Mouse (Mus musculus) natural killer cell, adult 2 months (primary cell): ENCODE results near the gene Ube2i.
"Not testable (repeated sequence)": the region's sequence is repeated elsewhere in the genome, so short reads cannot be mapped to it uniquely, and the experiment has no call there.

Experiments
- DNase-seq, 2 experiments: peaks; one replicate each; pipeline ENCODE4 v3.0.0; 2022; ENCODE audit warnings: low spot score in 2 of 2

Ube2i gene

DNA sequence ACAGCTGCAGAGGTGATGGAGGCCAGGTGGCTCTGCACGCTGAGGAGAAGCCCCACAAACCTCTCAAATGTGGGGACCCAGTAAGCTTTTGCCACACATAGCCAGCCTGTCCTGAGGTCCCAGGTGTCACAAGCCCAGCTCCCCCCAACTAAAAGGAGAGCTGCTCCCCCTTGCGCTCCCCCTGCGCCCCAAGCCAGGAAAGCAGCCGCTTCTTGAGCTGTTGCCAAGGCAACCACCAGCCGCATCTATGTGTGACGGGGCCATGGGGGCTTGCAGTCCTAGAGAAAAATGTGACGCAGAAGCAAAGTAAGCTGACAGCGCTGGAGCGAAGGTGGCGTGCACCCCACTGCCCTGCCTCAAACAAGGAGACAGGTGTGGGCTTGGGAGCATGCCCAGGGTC, 20.7 kb downstream of the Ube2i start:
- DNase-seq, result no peak

DNA sequence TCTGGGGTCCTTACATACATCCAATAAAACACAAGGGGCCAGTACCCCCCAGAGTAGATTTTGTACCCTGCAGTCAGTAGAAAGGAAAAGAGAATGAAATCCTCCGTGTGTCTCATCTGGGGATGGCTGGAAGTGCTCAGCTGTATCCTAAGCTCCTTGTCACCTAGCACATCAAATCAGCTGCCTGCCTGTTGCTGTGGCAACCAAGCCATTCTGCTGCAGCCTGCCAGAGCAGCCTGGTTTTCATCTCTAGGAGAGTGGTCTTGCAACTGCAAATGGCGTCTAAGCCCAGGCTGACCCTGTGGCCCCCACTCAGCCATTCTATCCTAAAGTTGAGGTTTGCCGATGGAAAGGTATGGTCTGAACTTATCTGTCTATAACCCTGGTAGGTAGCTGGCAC, 21.8 kb downstream of the Ube2i start:
- DNase-seq, result no peak

DNA sequence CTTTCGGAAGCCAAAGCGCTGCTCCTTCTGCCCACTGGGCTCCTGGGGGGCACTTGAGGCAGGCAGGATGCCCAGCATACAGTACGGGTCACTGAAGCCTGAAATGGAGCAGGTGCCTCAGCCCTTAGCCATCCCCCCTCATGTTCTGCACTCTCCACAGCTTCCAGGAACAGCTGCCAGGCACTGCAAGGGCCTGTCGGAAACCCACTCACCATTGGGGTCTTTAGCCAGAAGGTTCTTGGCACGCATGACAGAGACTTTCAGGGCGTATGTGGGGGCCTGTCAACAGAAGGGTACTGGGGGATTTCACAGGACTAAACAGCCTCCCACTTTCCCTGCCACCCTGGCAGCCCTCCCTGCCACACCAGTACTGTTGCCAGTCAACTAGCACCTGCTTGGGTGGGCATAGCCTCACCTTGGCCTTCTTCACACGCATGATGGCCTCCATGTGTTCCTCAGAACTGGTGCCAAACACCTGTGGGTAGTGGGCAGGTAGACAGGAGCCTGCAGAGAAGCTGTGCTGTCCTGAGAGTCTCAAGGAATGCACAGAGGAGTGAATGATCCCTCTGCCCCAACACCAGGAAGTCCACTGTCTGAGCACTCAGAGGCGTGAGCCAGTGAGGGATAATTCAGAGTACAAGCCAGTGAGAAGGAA, 24.1 kb downstream of the Ube2i start:
- DNase-seq, result no peak

DNA sequence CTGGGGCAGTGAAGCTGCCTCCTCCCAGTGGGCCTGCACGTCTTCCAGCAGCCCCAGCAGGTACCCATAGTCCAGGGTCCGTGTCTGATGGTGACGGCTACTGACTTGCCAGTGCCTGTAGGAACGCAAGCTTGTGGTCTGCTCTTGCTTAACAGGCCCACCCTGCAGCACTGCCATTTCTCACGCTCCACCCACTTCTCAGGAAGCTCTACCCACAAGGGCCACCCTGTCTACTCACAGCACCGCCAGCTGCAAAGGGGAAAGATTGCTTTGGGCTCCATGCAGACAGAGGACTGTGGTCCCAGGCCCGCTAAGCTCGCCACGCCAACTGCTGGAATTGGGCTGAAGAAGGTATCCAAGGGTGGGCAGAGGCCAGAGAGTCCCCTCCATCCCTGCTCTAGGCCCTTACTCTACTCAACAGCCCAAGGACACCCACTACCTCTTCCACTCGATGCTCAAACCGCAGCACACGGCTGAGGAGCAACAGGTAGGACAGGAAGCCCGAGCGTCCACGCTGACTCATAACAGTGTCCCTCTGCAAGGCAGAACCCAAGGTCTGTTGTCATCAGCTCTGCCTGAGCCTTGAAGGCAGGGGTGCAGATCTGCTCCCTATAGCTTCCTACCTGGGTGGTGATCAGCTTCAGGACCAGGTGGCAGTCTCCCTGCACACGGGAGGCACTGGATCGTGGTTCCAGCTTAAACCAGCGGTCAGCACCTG, 26.2 kb downstream of the Ube2i start:
- peak; percentile 61 to 79 for DNase-seq

DNA sequence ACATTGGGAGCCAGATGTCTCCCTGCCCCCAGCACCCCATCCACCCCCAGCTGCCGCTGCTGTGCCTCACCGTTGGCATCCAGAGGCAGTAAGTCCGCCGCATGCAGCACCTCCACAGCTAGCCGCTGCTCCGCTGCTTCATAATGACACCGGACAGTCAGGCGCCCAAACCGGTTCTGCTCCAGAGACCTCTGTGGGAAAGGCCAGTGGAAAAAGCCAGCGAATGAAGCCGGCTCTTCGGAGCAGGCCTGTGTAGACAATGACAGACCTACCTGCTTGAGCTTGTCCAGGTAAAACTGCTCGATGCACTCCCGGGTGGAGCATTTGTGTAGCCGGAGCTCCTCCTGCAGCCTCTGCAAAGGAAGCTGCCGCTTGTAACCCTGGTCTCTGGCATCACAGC, 30.2 kb downstream of the Ube2i start:
- DNase-seq, result no peak

DNA sequence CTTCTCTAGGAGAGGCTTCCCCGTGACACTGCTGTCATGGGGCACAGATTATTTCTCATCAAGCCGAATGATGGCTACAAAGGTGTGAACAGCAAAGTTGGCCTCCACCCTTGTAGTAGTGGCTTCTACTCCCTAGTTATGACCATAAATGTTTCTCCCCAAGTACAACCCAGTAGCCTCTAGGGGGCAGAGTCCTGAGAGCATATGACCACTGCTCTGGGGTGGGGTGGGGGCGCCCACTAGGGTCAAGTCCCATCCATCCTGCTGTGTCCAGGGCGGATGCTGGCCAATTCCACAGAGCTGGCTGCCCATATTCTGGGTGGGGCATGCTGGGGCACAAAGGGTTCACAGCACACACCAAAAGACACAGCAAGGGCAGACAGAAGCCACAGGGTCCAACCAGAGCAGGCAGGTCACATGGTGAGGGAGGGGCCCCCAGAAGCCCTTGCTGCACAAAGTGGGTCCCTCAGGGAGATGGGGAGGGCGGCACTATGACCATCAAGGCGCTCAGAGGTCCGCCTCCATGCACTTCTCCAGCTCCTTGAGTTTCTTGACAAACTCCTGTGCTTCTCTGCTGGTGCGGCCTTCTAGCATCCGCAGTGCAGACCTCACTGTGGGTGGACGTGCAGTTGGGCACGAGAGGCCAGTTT, 31.2 kb downstream of the Ube2i start:
- DNase-seq, result no peak

DNA sequence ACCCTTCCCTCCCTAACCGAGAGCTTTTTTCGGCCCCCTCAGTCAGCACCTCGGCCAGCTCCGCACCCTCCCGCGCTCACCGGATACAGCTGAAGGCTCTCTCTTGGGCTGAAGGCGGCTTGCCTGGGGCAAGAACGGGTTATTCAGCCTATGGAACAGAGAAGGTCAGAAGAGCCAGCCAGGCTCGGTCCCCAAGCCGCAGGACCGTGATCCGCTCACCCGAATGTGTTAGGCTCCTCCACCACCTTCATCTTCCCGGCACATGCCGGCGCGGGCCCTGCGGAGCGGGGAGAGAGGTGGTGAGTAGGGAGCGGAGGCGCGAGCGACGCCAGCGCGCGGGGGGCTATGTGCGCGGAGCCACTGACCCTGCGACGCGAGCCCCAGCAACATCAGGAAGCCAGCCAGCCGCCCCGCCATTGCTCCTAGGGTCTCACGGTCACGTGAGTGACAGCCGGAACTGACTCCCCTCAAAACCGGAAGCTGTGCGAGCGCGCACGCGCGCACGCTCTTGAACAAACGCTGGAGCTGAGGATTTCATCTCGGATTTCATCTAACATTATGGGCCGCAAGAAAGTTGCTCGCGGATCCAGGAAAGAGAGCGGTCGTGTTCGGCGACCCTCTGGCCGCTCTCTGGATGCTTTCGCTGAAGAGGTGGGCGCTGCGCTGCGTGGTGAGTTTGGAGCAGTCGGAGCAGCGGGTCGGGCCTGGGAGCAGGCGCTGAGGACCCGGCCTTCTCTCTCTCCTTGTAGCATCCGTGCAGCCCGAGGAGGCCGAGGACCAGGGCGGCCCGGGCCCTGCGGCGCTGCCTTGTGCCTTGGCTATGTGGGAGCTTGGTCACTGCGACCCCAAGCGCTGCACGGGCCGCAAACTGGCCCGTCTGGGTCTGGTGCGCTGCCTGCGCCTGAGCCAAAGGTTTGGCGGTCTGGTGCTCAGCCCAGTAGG, 34.5 kb downstream of the Ube2i start, which contains the start of the genes Gnptg and Tsr3:
Gene Gnptg, minus strand, starts transcription at position 430 of the 942 bp plus-strand sequence.
Gene Tsr3, plus strand, starts transcription at position 476 of the 942 bp plus-strand sequence.
- DNase-seq, result peak; percentile 75 to 84

DNA sequence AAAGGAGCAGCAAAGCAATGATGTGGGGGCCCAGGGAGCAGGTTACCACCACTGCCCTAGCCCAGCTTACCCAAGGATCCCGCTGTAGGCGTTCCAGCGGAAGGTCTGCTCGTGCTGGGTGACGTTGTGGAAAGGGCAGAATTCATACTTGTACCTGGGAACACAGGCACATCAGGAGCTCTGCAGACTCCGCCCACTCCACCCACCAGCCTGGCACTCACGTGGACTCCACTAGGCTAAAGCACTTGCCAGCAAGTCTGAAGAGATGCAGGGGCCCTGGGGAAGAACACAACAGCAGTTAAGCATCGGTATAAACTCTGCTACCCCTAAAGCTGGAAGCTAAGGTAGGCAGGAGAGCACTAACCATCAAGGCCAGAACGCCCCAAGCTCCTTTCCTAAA, 38.8 kb downstream of the Ube2i start:
- no peak for DNase-seq

DNA sequence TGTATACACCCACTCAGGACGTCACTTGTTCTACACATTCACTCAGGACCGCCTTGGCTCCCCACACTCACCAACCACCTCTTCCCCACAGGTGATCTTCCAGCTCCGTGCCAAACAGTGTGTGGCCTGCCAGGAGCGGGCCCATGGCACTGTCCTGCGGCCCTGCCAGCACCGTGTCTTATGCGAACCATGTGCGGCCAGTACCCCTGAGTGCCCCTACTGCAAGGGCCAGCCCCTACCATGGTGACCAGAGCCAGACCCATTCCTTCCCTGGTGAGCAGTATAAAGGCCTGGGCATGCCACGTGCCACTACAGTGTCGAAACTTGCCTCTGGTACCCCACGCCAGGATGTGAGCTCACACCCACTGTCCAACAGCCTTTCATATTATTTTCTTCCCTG, 42.8 kb downstream of the Ube2i start:
- DNase-seq, result not testable (repeated sequence)

DNA sequence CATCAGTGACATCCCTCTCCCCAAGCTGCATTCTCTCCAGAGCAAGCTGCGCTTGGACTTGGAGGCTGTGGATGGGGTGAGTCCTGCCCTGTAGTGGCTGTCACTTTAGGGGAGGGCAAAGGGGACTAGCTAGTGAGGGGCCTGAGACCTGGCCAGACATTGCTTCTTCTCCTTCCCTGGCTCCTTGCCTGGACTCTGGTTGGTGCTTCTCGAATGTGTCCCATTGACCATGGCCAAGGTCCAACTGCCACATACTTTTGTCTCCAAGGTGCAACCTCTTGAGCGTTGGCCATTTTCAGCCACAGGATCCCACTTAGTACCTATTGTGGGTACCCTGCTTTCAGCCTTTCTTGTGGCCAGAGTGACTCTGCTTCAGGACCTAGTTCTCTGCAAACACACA, 43.7 kb downstream of the Ube2i start:
- no peak for DNase-seq

DNA sequence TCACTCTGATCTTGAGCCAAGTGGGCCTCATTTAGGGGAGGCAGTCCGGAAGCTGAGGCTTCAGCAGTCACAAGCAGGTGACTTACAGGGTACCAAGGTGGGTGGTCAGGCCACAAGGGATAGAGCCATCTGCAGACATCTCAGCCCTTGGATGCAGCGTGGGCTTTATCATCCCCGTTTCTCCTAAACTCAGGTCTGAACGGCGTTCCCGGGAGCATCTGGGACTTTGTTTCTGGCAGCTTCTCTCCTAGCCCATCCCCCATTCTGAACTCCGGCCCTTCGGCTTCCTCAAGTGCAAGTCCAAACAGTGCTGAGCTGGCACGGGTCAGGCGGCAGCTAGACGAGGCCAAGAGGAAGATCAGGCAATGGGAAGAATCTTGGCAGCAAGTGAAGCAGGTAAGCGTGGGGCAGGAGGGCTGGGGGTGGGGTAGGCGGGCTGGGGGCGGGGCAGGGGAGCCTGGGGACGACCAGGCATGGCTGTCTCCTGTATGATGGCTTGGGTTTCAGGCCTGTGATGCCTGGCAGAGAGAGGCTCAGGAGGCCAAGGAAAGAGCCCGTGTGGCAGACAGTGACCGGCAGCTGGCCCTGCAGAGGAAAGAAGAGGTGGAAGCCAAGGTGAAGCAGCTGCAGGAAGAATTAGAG, 44.3 kb downstream of the Ube2i start:
- DNase-seq, result not testable (repeated sequence)

DNA sequence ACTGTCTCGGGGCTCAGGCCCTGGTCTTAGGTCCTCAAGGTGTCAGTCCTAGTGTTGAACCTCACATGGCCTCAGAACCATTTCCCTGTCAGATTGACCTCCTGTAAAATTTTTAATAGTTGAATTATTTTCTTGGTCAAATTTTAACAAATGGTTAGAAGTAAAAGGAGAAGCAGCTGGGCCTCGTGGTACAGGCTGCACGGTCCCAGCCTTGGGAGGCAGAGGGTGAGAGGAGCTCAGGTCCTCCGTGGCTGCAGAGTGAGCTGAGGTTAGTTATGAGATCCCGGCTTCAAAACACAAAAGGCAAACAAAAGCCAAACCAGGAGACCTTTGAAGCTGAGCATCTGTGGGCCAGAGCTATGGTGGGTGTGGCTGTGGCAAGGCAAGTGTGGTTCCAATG, 46.4 kb downstream of the Ube2i start:
- DNase-seq, result no peak

DNA sequence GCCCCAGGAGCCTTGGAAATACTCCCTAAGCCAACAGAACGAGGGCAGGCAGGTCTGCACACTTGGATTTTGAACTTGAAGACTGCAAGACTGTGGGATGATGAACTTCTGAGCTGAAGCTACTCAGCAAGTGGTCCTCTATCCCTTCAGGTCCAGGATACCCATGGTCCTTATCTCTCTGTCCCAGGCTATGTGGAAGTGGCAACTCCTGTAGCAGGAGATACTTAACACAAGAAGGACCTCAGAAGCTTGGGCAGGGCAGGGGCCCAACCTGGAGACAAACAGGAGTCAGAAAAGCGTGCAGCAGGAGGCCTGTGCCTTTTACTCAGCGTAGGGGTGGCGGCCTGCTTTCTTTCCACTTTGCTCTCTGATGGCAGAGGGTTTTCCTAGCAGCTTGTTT, 48.8 kb downstream of the Ube2i start:
- no peak for DNase-seq

DNA sequence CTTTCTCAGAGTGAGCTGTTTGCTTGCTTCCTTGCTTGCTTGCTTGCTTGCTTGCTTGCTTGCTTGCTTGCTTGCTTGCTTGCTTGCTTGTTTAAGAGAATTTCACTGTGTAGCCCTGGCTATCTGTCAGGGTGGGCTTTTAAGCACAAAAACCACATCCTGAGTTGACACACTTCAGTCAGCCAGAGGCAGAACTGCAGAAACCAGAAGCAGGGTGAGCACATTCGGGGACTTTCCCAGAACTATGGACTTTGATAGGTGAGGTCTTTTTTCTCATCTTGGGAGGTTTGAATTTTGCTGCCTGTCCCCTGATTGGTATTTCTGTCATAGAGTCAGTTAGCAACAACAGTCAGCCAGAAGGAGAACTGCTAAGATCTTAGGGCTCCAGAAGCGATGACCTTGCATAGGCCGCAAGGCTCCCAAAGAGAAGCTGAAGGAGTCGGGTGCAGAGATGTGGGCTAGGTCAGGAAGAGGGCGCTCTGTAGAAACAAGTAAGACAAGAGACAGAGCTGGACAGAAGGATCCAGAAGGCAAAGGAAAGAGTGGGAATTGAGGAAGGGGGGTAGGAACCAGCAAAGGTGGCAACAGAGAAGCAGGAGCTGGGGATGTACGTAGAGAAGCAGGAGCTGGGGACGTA, 49.7 kb downstream of the Ube2i start:
- peak; percentile 80 to 87 for DNase-seq

DNA sequence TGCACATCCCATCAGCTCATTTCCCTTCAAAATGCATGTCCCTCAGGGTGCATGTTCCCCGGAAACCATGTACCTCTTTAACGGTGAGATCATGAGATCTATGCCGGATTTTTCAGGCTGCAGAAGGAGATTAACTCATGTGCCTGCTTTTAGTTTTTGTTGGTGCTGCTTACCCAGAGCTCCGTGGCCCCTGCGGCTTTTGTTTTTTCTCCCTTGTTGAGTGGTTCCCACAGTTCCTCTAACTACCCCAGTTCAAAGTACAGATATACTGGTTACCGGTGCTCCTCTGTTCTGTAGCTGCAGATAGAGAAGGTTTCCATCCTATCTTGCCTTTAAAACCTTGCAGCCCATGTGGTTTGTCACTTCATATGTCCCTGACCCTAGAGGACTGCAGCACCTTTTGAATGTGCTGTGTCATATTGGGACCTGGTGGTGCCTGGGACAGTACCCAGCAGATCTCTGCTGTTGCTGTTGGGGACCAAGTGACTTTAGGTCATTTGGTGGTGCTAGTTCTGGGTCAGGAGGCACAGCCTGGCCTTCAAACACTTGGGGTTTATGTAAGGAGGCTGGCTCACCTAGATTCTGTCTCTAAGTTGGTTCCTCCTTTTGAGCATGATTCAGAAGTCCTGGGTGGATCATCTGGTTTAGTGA, 51.3 kb downstream of the Ube2i start:
- DNase-seq, result peak in 1 of 2 experiments; percentile 32

DNA sequence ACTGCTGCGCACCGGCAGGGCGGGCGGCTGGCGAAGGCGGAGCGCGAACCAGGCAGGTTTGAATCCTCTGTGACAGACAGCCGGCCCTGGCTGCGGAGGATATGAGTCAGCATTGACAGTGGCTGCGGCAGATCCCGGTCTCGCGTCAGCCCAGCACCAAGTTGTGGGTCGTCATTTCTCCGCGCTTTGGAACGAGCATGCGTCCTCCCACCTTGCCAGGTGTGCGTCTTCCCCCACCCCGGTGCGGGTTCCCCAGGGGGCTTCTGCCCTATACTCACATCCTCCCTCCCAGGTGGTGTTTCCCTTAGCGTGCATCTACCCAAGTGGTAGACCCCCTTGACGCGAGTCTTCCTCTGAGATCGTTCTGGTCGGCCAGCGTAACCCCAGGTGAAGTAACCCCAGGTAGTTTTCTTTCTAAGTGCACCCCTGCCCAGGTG, 51.9 kb downstream of the Ube2i start:
- peak; percentile 26 to 30 for DNase-seq

DNA sequence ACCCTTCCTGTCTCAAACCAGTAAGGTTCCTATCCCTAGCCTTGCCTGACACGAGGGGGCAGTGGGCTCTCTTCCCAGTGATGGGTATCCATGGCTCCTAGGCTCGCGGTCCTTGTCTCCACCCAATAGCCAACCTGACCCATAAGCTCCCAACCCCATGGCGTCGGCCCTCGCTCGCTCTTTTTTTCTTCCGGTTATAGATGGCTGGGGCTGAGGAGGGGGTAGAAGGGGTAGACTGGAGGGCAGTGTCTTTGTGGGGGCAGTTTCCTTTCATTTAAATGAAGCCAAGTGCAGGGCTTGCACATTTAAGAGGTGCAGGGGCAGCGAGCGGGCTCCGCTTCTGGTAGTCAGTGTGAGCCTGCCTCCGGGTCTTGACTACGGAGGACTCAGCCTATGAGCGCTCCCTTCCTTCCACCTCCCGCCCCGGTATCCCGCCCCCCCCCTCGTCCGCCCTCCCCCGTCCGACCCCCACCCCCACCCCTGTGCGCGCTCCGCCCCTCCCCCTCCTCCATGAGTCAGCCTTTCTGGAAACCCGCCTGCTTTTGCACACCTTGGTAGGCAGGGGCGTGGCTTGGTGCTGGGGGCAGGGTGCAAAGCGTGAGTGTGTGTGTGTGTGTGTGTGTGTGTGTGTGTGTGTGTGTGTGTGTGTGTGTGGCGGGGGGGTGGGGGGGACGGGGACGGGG, 52.5 kb downstream of the Ube2i start:
- peak; percentile 73 to 78 for DNase-seq

DNA sequence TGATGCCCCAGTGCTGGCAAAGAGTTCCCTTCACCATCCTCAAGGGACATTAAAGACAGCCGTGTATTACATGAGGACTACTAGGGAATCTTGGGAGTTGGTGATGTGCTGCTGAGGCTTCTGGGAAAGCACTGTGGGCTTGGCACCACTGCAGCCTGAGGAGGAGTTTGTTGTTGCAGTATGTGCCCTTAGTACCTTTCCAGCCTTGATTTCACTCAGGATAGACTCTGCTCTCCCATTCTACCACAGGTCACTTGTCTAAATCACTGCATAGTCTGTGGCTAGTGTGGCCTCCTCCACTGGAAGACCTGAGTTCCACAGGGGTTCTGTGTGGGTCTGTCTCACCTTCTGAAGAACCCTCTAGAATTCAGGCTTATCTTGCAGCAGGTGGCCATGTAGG, 53.7 kb downstream of the Ube2i start:
- no peak for DNase-seq

DNA sequence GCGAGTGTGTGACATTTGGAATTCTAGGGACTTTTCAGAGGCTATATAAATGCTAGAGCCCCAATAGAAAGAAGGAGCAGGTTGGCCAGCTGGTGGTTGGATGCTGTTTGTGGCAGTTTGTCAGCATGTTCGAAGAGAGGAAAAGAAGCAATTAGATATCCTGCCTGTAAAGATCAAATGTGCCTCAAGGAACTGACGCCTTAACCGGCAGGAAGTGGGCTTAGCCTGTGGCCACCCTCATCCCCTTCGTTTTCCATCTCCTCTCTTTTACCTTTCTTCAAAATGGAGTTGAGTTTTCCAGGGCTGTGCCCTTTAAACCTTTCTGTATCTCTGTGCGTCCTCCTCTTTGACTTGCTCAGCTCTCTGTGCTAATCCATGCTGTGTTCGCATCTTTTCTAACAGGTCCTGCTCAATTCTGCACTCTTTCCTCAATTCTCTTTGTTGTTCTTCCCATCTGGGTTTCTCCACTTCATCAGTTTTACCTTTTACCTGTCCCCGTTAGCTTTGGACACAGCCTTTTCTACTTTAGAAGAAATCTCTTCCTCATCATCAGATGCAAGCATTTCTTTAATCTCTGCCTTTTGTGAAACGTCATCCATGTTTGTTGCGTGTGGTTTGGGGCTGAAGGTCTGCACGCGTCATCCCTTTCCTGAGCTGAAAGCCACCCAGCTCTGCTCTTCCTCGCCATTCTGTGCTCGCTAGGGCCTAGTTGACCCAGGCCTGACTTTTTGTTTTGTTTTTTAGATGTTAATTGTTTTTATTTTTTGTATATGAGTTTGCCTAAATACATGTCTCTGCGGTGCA, 54.7 kb downstream of the Ube2i start:
- DNase-seq, result no peak
